Mouse (Mus musculus) right cerebral cortex, postnatal 36 days (tissue): ENCODE measurements around the gene Map4k5.

ENCODE experiments used
- DNase-seq, 2 experiments: peaks; one replicate each; pipeline ENCODE4 v3.0.0; 2022; ENCODE audit warnings: low spot score in 2 of 2, mixed read lengths in 1 of 2

Map4k5 gene

GRCm38 (mm10) chr12:69843531-69844445, 49.2 kb downstream of the Map4k5 start:
- DNase-seq: peak; percentile 35 to 52

GRCm38 (mm10) chr12:69838376-69838775, 54.6 kb downstream of the Map4k5 start:
- no peak for DNase-seq

DNA sequence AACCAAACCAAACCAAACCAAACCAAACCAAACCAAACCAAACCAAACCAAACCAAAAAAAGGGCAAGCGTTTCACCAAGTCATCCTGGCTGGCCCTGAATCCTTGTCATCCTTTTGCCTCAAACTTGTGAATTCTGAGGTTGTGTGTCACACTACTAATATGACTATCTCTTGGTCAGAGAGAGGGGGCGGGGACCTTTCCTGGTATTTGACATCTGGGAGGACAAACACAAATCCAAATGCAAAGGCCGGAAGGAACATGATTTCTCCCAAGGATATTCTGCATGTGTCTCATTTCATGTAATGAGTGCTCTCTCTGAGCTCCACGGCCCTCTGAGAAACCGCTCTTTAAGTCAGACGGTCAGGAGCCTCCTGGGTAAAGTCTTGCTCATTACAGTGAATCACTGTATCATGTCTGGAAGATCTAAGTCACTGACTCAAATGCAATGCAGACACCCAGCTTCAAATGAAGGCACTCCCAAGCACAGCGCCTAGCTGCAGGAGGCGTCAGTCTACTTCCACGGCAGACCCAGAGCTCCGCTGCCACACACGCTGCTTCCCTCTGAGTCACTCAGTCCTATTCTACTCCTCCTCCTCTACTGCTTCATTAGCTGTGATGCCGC, 58.9 kb downstream of the Map4k5 start:
- DNase-seq: peak in 1 of 2 experiments; percentile 53

DNA sequence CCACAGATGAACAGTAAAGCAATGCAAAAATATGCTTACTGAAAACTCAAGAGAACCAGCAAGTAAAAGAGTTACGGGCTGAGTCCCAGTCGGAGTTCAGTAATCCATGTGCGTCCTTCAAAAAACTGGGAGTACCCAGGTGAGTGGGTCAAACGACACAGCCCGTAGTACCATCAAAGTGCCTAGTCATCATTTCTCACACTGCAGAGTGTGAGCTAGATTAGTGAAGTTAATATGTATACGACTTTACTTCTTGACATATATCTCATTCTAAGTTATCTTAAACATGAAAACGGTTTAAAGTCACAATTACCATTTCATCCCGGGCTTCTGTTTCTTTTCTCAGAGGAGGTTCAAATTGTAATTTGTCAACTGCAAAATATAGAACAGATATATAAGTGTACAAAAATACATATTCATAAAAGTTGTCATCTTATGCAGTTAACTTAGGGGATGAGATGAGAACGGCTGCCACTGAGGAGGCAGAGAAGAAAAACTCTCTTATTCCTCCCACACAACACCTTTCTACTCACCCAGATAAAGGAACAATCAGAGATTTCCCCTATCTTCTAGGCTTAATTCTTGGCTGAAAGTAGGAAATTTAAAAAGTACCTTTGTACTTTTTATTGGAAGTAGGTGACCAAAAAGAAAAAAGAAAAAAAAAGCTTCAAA, 61.6 kb downstream of the Map4k5 start:
- DNase-seq: no peak

DNA sequence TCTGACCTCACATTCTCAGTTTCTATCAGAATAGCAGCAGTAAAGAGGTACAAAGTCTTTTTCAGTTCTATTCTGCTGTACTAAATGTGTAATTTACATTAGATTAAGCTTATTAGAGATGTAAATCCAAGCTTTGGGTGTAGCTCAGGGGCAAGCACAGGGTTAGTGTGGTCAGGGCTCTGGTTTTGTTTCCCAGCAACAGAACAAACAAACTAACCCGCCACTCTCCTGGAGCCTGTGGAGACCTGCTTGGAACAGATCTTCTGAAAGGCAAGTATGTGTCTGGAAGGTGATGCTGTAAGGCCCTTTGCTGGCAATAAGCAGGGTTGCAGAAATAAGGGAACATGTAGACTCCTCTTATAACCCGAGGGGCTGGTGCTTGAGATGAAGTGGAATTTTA, 64.8 kb downstream of the Map4k5 start:
- no peak for DNase-seq

GRCm38 (mm10) chr12:69824881-69825597, 68.0 kb downstream of the Map4k5 start:
- no peak for DNase-seq

DNA sequence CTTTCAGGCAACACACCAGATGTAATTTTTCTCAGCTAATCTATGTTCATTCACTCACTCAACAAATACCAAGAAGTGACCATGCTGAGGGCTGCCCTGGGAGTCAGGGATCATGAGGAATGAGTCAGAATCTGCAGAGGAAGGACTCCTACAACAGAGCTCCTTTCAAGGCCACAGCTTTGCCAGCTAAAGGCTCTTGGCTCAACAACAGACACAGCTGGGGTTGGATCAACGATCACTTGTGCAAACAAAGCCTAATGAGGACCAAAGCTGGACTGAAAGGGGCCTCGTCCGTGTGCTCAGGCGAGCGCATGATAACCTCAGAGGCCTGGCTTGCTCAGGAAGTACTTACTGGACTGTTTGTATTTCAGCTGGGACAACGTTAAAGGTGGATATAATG, 78.7 kb downstream of the Map4k5 start:
- DNase-seq: no peak

DNA sequence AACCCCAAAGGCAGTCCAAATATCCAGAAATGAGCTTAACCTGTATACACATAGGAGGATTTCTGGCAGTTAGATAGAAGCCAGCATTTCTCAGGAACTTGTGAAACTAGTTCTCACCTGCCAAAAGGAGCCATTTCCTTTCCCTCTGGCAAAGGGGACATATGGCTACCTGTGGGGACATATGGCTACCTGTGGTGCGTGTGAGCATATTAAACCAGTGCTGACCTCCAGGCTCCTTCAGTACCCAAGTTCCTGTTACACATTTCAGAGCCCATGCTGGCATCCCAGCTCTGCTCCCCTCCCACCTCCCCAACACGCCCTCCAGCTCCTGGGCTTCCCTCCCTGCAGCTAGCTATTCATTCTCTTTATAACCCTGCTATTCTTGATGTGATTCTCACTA, 79.4 kb downstream of the Map4k5 start:
- no peak for DNase-seq

DNA sequence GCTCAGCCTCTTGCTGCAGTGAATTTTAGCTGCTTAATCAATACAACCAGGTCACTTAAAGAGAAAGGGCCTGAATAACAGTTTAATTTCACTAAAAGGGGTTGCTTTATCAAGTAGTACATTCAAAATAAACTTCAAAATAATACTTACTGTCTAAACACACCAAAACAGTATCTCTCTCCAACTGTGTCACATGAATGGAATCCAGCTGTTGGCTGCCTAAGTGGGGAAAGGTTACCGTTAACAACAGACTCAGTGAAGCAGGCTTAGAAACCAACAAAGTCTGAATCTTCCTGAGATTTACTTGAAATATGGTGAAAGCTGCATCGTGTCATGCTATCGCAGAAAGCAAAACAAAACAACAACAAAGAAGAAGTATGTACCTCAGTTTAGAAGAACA, 80.0 kb downstream of the Map4k5 start:
- no peak for DNase-seq

DNA sequence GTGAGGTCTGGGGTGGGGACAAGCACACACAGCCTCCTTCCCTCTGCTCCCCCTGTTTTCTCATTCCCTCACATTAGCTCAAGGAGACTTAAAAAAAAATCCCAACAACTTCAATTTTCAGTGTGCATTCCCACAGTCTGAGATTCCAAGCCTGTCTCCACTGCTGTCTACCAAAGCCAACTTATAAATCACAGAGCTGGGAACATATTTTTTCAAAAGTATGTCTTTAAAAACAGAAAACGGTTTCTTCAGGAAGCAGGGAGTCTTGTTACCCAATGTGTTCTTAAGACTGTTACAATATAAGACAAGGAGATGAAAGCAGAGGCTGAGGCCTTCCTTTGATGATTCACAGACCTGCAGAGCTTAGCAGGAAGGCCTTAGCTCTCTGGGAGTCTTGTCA, 81.0 kb downstream of the Map4k5 start:
- no peak for DNase-seq

DNA sequence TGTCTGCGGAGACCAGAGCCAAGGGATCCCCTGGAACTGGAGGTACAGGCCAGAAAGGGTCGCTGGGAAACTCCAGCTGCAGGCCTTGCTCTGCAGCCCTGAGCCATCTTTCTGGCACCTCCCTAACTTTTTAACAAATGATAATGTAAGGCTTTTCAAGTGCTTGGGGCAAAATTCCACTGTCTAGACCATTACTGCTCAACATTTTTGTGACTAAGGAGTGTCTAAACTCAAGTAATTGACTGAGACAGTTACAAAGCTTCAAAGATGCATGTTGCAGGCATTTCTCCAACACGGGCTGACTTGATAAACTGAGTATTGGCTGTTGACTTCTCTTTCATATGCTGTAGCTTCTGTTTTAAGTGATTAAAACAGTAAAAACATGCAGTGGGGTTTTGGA, 83.6 kb downstream of the Map4k5 start:
- no peak for DNase-seq

GRCm38 (mm10) chr12:69807399-69807985, 85.5 kb downstream of the Map4k5 start:
- DNase-seq: no peak

DNA sequence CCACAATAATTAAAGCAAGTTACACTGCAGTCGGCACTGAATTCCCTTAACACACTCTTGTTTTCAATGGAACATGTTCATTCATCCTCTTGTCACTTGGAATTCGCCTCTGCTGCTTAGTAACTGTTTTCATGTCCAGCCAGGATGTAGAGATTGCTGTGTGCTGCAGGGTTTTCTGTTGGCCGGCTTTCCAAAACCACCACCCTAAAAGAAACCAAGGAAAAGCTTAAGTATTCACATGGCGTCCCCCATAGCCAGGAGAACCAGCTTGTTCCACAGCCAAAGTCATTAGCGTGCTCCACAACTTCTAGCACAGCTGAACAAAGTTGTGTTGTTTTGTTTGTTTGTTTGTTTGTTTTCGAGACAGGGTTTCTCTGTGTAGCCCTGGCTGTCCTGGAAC, 87.9 kb downstream of the Map4k5 start:
- DNase-seq: no peak

GRCm38 (mm10) chr12:69804393-69805070, 88.5 kb downstream of the Map4k5 start:
- DNase-seq: no peak

DNA sequence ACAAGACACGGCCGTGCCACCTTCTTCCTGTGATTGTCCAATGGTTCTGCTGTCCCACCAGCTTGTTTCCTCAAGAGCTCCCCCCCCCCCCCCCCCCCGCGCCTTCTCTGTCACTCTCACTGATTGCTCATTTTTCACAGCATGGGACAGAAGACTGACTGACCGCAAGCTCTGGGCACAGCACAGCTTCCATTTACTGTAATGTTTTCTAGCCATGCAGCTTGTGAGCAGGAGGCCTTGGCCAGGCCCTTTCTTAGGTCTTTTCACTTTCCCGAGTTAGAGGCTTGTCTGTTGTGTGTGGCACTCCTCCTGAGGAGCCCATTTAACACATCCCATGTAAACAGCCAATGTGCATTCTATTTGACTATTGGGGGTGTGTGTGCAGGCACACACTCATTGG, 89.8 kb downstream of the Map4k5 start:
- DNase-seq: no peak

DNA sequence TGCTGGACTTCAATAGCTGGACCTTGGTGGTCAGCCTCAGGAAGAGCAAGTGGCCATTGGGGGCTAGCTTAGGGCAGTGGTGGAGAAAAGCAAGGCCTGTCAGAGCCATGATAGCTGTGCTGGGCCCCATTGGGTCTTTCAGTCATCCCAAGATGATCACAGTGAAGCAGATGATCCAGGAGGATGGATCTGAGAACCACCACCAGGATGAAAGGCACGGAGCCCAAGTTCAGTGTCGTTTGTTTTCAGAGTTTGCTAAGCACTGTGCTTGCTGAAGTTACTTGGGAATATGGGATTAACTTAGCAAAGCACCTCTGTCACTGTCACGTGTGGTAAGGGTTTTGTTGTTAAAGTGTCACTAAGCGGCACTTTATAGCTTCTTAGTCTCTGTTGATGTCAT, 92.4 kb downstream of the Map4k5 start:
- DNase-seq: no peak

GRCm38 (mm10) chr12:69796311-69796710, 96.7 kb downstream of the Map4k5 start:
- DNase-seq: no peak

DNA sequence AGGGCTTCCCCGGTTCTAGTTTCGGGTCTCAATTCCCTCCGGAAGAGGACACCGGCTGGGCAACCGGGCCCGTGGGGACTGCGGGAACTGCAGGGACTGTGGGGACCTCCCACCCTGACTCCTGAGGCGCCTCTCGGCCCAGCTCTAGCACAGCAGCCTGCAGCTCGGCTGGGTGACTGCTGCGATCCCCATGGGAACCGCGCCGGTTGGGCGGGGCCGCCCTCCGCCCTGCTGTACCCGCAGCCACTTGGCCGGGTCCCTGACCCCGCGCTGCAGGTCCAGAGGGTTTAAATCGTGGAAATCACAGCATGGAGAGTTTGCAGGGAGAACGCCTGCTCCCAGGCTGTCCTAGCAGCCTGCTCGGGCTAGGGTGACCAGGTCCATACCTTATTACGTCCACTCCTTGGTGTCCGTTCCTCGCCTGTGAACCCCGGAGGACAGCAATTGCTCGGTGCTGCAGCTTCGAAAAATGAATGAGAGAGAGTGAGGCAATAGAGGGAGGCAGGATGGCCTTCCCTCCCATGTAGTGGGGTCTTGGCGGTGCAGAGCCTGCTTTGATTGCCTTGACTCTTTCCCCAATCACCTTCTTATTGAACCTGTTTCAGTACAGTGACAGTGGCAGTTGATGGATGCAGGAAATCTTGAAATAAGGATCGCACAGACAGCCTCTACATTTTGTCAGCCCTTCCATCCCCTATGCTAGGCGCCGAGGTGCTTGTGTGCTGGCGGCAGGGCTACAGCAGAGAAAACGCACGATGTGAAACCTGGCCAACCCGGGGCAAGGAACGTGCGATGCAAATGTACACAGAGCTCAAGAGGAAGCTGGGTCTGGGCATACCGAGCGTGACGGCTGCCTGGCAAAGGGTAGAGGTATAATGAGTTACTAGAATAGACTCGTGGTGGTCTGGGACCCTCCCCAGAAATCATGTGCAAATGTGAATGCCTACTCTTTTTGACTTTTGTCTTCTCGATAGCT, 102.2 kb downstream of the Map4k5 start, which contains the start of gene Cdkl1:
TSS of gene Cdkl1 (minus strand) at position 738 of the 976 bp plus-strand sequence.
- peak; percentile 50 to 53 for DNase-seq

- peak in 1 of 2 experiments; percentile 32 for DNase-seq
Measured at GRCm38 (mm10) chr12:69789766-69790529, 103.1 kb downstream of the Map4k5 start.
